Mouse (Mus musculus) midbrain, embryonic 15.5 days (tissue): Measurements from ENCODE around the gene Coq4. TPM values are rescaled to one million over a fixed set of nuclear protein-coding genes. Genes with fewer than 3 reads are reported as not detected.

ENCODE experiments used
- ATAC-seq: fragments of 200-750 bp; cut with Nextera tagmentation; replicated peaks from 2 replicates; pipeline ENCODE4 v1.8.0; 2017; ENCODE audit warnings: moderate TSS enrichment
- H3K27ac ChIP-seq: fragments of 300-500 bp; sonication (generic); 2 replicates; pipeline ENCODE4 v1.5.1; 2015; ENCODE audit warnings: mild to moderate bottlenecking, inconsistent platforms
- H3K27me3 ChIP-seq: fragments of 300-500 bp; sonication (generic); replicated peaks from 2 replicates; pipeline ENCODE4 v1.6.1; 2015; ENCODE audit warnings: inconsistent platforms
- H3K36me3 ChIP-seq: fragments of 300-500 bp; sonication (generic); replicated peaks from 2 replicates; pipeline ENCODE4 v1.6.1; 2015; ENCODE audit warnings: inconsistent platforms
- H3K4me1 ChIP-seq: fragments of 300-500 bp; sonication (generic); 2 replicates; pipeline ENCODE4 v1.6.1; 2015; ENCODE audit warnings: inconsistent platforms
- H3K4me2 ChIP-seq: fragments of 300-500 bp; sonication (generic); 2 replicates; pipeline ENCODE4 v1.6.1; 2015; ENCODE audit warnings: inconsistent platforms, mild to moderate bottlenecking, moderate library complexity
- H3K4me3 ChIP-seq: fragments of 300-500 bp; sonication (generic); 2 replicates; pipeline ENCODE4 v1.5.1; 2015; ENCODE audit warnings: mild to moderate bottlenecking, inconsistent platforms
- H3K9ac ChIP-seq: fragments of 300-500 bp; sonication (generic); 2 replicates; pipeline ENCODE4 v1.6.1; 2015; ENCODE audit warnings: mild to moderate bottlenecking, inconsistent platforms
- H3K9me3 ChIP-seq: fragments of 300-500 bp; sonication (generic); 2 replicates; pipeline ENCODE4 v1.6.1; 2016; ENCODE audit warnings: inconsistent platforms
- WGBS: fragments of 180-500 bp; shearing (Covaris S2); methylation state at CpG from one replicate; pipeline ENCODE4 v1.1.7; 2015; ENCODE audit warnings: mixed read lengths; 5-methylcytosine and 5-hydroxymethylcytosine counted together
- polyA plus RNA-seq: library from polyadenylated mRNA; unstranded; fragments of >200 nt; fragmentation: Nextera tagmentation; extraction: Ambion mirVana; gene quantifications from 2 replicates; pipeline ENCODE4 v1.2.1, GENCODE M21; 2015

Gene Coq4
- polyA plus RNA-seq: 40.2 and 40.9 TPM in 2 replicates

DNA sequence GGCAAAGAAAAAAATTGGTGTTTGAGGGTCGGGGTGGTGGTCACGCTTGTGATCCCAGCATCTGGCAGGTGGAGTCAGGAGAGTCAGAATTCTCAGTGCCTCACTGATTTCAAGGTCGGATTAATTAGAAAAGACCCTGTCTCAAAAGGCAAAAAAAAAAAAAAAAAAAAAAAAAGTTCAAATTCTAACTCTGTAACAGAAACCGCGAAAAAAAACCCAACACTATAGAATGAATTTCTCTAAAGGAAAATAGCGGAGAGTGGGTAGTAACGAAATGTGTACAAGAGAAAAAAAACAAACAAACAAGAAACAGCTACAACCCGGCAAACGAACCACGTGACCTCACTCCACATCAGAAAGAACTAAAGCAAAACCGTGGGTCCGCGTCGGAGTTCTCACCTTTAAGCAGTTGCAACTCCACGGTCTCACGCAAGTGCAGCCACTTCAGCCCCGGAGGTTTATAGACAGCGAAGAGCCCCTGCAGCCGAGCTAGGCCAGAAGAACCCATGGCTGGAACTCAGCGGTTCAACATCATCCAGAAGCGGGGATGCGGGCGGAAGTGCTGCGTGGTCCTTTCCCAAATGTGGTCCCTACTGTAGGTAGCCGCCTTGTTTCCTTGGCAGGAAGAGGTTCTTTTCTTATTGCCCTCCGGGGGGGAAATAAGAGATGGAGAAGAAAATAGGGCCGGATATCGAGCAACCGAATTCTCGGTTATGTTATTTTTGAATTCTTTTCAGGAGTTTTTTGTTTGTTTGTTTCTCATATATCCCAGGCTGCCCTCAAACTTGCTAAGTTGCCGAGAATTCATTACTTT lies at the start of gene Coq4:
Coq4 (plus strand) TSS at position 390 of the 814 bp plus-strand sequence.
- Histone ChIP-seq H3K4me2 (peak within 1 kb of the TSS; percentile 81), H3K27me3 (no peaks in the 10 kb centered on the region), H3K9ac (peak within 1 kb of the TSS; percentile 82), H3K36me3 (peaks cover 36% of the 10 kb centered on the region), H3K9me3 (no peaks in the 10 kb centered on the region), H3K4me3 (peak within 1 kb of the TSS; percentile 91), H3K4me1 (peaks cover 20% of the 10 kb centered on the region), H3K27ac (peak within 1 kb of the TSS; percentile 81)
- peak; percentile 93 for ATAC-seq
- WGBS: under 1% methylated on average over 31 of the region's 31 CpGs

DNA sequence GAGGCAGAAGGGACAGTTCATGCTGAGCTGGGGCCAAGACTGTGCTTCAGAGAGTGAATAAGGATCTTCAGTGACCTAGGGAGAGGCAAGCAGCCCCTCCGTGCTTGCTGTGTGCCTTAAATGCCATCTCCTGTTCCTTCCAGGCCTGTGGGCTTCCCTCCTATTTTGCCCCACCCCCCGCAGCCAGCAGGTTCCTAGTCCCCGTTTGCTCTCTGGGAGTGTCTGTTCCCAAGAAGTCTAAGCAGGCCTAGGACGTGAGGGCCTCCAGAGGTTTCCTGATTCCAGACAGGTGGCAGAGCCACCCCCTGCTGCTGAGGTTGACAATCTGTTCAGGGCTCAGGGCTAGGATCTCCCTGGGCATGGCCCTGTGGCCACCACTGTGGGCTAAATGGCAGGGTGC lies 48.5 kb upstream of the Coq4 start:
- no peak overlapping the region for H3K4me2 ChIP-seq
- no peak overlapping the region for H3K9ac ChIP-seq
- 69% methylated on average over 4 of the region's 4 CpGs for whole genome bisulfite sequencing
- no peak overlapping the region for H3K27ac ChIP-seq
- no peaks in the 10 kb centered on the region for H3K4me1 ChIP-seq
- no peak for ATAC-seq
- H3K9me3 ChIP-seq: no peaks in the 10 kb centered on the region
- H3K36me3 ChIP-seq: peaks cover 44% of the 10 kb centered on the region
- no peak overlapping the region for H3K4me3 ChIP-seq
- H3K27me3 ChIP-seq: no peaks in the 10 kb centered on the region

GRCm38 (mm10) chr2:29739368-29739767 lies 47.9 kb upstream of the Coq4 start:
- H3K9me3 ChIP-seq: no peaks in the 10 kb centered on the region
- no peak overlapping the region for H3K9ac ChIP-seq
- no peaks in the 10 kb centered on the region for H3K4me1 ChIP-seq
- 83% methylated on average over 5 of the region's 5 CpGs for whole genome bisulfite sequencing
- H3K27ac ChIP-seq: no peak overlapping the region
- peaks cover 39% of the 10 kb centered on the region for H3K36me3 ChIP-seq
- no peak overlapping the region for H3K4me2 ChIP-seq
- no peak for ATAC-seq
- no peak overlapping the region for H3K4me3 ChIP-seq
- H3K27me3 ChIP-seq: no peaks in the 10 kb centered on the region

GRCm38 (mm10) chr2:29741207-29741606 lies 46.1 kb upstream of the Coq4 start:
- H3K4me2 ChIP-seq: no peak overlapping the region
- no peak overlapping the region for H3K27ac ChIP-seq
- H3K4me3 ChIP-seq: no peak overlapping the region
- no peaks in the 10 kb centered on the region for H3K4me1 ChIP-seq
- WGBS: 90% methylated on average over 6 of the region's 6 CpGs
- H3K9me3 ChIP-seq: no peaks in the 10 kb centered on the region
- no peak for ATAC-seq
- peaks cover 31% of the 10 kb centered on the region for H3K36me3 ChIP-seq
- no peak overlapping the region for H3K9ac ChIP-seq
- H3K27me3 ChIP-seq: peaks cover under 1% of the 10 kb centered on the region; the same call in 1 of the 2 replicates

- Histone ChIP-seq H3K9me3 (no peaks in the 10 kb centered on the region), H3K4me3 (no peak overlapping the region), H3K36me3 (peaks cover 7% of the 10 kb centered on the region; the same call in 1 of the 2 replicates), H3K27ac (no peak overlapping the region), H3K4me1 (peaks cover 7% of the 10 kb centered on the region), H3K9ac (no peak overlapping the region), H3K4me2 (no peak overlapping the region), H3K27me3 (peaks cover 14% of the 10 kb centered on the region; the same call in 1 of the 2 replicates)
- 96% methylated on average over 6 of the region's 6 CpGs for WGBS
- no peak for ATAC-seq
Observed at GRCm38 (mm10) chr2:29744256-29744655, 43.0 kb upstream of the Coq4 start.

DNA sequence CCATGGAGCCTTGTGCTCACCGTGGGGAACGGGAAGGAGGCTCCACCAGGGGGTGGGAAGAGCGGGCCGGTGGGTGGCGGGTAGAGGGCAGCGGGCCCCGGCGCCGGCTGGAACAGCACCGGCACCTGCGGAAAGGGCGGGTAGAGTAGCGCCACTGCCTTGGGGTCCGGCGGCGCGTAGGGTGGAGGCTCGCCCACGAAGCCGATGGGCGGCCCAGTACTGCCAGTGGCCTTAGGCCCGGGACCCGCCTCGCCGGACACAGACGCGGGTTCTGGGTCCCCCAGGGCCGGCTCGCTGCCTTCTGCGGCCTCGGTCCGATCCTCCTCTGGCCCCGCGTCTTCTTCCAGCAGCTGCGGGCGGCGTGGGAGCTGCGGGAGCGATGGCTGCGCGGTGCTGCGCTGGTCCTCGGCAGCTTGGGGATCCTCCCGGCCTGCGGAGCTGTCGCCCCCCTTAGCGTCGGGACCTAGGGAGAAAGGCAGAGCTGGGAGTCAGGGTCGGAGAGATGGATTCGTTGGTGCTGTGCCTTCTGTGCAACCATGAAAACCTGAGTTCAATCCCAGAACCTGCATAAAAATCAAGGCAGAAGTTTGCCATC lies 40.0 kb upstream of the Coq4 start:
- Histone ChIP-seq H3K4me3 (peak overlapping the region; percentile 45), H3K4me1 (peaks cover 15% of the 10 kb centered on the region), H3K9me3 (no peaks in the 10 kb centered on the region), H3K27ac (no peak overlapping the region), H3K27me3 (peaks cover 35% of the 10 kb centered on the region), H3K36me3 (no peaks in the 10 kb centered on the region), H3K9ac (peak overlapping the region; percentile 43), H3K4me2 (peak overlapping the region; percentile 85)
- ATAC-seq: no peak
- WGBS: 2% methylated on average over 47 of the region's 50 CpGs

DNA sequence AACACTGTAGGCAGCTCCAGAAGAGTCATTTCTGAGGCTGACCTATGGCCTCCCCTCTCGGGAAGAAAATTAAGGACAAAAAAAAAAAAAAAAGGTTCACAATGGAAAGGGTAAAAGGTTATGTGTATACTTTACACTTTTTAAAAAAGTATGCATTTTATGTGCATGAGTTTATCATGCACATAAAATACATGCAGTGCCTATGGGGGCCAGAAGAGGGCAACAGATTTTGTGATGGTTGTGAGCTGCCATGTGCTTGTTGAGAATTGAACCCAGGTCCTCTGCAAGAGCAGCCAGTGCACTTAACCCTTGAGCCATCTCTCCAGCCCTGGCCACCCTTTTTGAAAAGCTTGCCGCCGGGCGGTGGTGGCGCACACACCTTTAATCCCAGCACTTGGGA lies 39.4 kb upstream of the Coq4 start:
- peaks cover 40% of the 10 kb centered on the region for H3K27me3 ChIP-seq
- ATAC-seq: no peak
- no peak overlapping the region for H3K4me3 ChIP-seq

GRCm38 (mm10) chr2:29748499-29748898 lies 38.8 kb upstream of the Coq4 start:
- H3K4me3 ChIP-seq: no peak overlapping the region
- no peak for ATAC-seq
- no peak overlapping the region for H3K9ac ChIP-seq
- H3K36me3 ChIP-seq: no peaks in the 10 kb centered on the region
- peaks cover 15% of the 10 kb centered on the region for H3K4me1 ChIP-seq
- no peak overlapping the region for H3K4me2 ChIP-seq
- no peaks in the 10 kb centered on the region for H3K9me3 ChIP-seq
- peaks cover 45% of the 10 kb centered on the region for H3K27me3 ChIP-seq
- 84% methylated on average over 4 of the region's 4 CpGs for WGBS
- no peak overlapping the region for H3K27ac ChIP-seq

More for the DNA sequence above, 39.4 kb upstream of the Coq4 start:
- H3K4me1 ChIP-seq: peaks cover 15% of the 10 kb centered on the region
- H3K27ac ChIP-seq: no peak overlapping the region
- 62% methylated on average over 5 of the region's 5 CpGs for WGBS
- H3K9ac ChIP-seq: 0 out of 2 replicates have a peak overlapping the region, but pooled peaks have one; percentile 43
- no peaks in the 10 kb centered on the region for H3K36me3 ChIP-seq
- peak overlapping the region; percentile 85; the same call in 1 of the 2 replicates for H3K4me2 ChIP-seq
- H3K9me3 ChIP-seq: no peaks in the 10 kb centered on the region

DNA sequence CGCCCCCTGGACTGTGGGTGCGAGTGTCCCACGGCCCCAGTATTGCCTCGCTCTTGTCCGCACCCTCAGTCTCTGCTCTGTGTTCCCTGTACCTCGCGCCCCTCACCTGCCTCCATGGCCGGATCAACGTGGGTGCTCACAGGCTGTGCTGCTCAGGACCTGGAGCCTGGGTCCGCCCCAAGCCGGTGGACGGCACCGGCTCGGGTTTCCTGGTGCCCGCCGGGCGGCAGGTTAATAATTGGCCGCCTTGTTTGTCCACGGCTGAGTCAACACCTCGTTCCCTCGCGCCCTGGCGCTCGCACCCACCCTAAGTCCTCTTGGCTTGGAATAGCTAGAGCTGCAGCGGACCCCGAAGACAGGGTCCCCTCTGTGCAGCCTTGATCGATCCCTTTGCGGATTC lies 35.8 kb upstream of the Coq4 start, which contains the start of gene Gm13420:
Gm13420 (minus strand) TSS at position 189 of the 400 bp plus-strand sequence.
- Histone ChIP-seq H3K4me2 (peak within 1 kb of the TSS; percentile 33), H3K4me3 (peak within 1 kb of the TSS; percentile 10; the same call in 1 of the 2 replicates), H3K27ac (no peak within 1 kb of the TSS), H3K9ac (no peak within 1 kb of the TSS; the same call in 1 of the 2 replicates), H3K9me3 (no peaks in the 10 kb centered on the region), H3K27me3 (peaks cover 42% of the 10 kb centered on the region), H3K36me3 (no peaks in the 10 kb centered on the region), H3K4me1 (peaks cover 15% of the 10 kb centered on the region)
- WGBS: 8% methylated on average over 28 of the region's 28 CpGs
- no peak for ATAC-seq

DNA sequence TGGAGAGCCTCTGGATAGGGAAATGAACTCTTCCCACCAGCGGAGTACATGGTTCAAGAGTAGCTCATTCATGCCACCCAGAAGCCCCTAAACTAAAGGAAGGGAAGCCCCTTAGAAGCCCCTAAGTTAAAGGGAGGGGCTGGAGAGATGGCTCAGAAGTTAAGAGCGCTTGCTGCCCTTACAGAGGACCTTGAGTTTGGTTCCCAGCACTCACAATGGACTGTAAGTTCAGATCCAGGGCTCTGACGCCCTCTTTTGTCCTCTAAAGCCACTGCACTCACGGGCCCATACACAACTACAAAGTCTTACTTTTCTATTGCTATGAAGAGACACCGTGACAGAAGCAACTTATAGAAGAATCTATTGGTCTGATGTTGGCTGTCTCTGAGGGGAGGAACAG lies 34.9 kb upstream of the Coq4 start:
- Histone ChIP-seq H3K4me2 (no peak overlapping the region), H3K4me1 (peaks cover 10% of the 10 kb centered on the region), H3K27ac (no peak overlapping the region), H3K36me3 (no peaks in the 10 kb centered on the region), H3K9me3 (no peaks in the 10 kb centered on the region), H3K27me3 (peaks cover 33% of the 10 kb centered on the region), H3K9ac (no peak overlapping the region), H3K4me3 (no peak overlapping the region)
- ATAC-seq: no peak
- 86% methylated on average over 5 of the region's 5 CpGs for WGBS

GRCm38 (mm10) chr2:29755693-29756092 lies 31.6 kb upstream of the Coq4 start:
- Histone ChIP-seq H3K4me3 (no peak overlapping the region), H3K4me1 (peaks cover 8% of the 10 kb centered on the region), H3K36me3 (no peaks in the 10 kb centered on the region), H3K4me2 (no peak overlapping the region), H3K9ac (no peak overlapping the region), H3K27ac (no peak overlapping the region), H3K27me3 (peaks cover 25% of the 10 kb centered on the region), H3K9me3 (no peaks in the 10 kb centered on the region)
- ATAC-seq: no peak

- no peak for ATAC-seq
- WGBS: 3% methylated on average over 1 of the region's 1 CpGs
- no peak overlapping the region for H3K27ac ChIP-seq
Observed at GRCm38 (mm10) chr2:29764831-29765230, 22.5 kb upstream of the Coq4 start.

More at GRCm38 (mm10) chr2:29764831-29765230, 22.5 kb upstream of the Coq4 start:
- Histone ChIP-seq H3K9me3 (no peaks in the 10 kb centered on the region), H3K4me2 (no peak overlapping the region), H3K36me3 (no peaks in the 10 kb centered on the region), H3K4me1 (no peaks in the 10 kb centered on the region), H3K9ac (no peak overlapping the region), H3K4me3 (no peak overlapping the region), H3K27me3 (no peaks in the 10 kb centered on the region)
